Mouse (Mus musculus) skeletal muscle tissue, adult 2 months (tissue): ENCODE results near the gene Foxg1.

ENCODE experiments used
- DNase-seq: peaks from one replicate; pipeline ENCODE4 v3.0.0-alpha.2; 2012; ENCODE audit warnings: low read depth, low spot score

Gene Foxg1

DNA sequence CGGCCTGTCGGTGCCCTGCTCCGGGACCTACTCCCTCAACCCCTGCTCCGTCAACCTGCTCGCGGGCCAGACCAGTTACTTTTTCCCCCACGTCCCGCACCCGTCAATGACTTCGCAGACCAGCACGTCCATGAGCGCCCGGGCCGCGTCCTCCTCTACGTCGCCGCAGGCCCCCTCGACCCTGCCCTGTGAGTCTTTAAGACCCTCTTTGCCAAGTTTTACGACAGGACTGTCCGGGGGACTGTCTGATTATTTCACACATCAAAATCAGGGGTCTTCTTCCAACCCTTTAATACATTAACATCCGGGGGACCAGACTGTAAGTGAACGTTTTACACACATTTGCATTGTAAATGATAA lies 3.2 kb downstream of the Foxg1 start:
- DNase-seq = no peak

DNA sequence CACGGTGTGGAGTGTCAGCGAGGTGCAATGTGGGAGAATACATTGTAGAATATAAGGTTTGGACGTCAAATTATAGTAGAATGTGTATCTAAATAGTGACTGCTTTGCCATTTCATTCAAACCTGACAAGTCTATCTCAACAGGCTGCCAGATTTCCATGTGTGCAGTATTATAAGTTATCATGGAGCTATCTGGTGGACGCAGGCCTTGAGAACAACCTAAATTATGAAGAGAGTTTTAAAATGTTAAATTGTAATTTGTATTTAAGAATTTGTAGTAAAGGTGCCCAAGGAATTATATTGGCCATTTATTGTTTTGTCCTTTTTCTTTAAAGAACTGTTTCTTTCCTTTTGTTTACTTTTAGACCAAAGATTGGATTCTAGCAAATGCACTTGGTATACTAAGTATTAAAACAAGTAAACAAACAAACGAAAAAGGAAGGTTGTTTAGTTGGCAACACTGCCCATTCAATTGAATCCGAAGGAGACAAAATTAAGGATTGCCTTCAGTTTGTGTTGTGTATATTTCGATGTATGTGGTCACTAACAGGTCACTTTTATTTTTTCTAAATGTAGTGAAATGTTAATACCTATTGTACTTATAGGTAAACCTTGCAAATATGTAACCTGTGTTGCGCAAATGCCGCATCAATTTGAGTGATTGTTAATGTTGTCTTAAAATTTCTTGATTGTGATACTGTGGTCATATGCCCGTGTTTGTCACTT lies 3.8 kb downstream of the Foxg1 start:
- no peak for DNase-seq

DNA sequence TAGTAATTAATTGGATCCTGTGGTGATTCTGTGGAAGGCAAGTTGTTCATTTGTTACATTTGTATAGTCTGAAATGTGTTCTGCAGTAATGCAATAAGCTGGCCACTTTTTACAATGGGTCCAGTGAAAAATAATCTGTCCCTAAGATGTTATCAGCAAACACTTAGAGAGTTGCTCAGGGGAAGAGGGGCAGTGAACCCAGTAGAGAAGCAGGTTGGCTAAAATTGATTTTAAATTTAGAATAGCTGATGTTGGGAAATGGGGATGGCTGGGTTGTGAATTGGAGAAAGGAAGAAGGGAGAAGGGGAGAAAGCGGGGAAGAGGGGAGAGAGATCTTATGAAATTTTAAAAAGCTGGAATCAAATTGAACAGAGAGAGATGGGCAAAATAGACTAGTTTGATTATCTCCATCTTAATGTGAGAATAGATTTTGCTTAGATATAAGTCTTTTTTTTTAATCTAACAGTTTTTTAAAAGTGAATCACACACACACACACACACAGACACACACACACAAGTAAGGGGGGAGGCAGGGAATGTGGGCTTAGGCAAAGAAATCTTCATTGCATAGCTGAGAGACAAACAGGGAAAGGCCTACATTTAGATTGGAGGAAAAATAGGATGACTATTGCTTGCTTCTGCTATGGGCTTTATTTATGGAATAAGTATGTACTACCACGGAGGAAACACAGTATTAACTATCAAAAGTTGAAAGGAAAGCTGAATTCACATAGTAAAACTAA lies 5.6 kb downstream of the Foxg1 start:
- no peak for DNase-seq

DNA sequence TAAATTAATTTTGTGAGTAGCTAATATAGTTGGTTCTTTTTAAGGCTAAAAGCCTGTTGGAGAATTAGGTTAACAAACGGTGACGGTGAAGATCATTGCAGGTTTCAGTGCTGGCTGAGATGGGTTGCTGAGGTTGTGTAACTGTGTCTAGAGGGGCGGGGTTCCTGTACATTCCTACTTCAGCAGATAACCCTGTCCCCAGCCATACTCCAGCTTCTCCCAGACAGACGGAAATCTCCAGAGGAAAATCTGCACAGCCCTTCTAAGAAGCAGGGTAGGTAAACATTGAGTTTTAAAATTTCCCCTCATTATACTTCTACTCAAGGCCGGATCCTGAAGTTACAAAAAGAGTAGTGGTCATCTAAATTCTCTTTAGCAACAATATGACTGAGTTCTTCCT lies 7.2 kb downstream of the Foxg1 start:
- DNase-seq = no peak

DNA sequence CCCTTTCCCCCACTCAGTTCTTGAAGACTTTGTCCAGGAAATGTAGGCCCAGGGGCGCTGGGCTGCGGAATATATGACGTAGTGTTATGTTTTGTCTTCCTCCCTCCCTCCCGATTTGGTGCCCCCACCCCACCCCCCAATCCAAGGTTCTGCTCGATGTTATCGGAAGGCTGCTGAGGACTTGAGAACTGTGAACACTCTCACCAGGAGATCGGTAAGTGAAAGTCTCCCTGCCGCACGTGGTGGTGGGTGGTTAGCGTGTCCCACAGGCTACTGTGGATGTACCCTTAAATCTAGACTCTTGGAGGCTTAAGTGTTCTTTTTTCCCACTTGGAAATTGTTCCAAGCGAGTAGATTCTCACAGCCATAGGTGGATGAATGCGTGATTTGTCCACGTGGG lies 7.8 kb downstream of the Foxg1 start:
- DNase-seq = no peak

DNA sequence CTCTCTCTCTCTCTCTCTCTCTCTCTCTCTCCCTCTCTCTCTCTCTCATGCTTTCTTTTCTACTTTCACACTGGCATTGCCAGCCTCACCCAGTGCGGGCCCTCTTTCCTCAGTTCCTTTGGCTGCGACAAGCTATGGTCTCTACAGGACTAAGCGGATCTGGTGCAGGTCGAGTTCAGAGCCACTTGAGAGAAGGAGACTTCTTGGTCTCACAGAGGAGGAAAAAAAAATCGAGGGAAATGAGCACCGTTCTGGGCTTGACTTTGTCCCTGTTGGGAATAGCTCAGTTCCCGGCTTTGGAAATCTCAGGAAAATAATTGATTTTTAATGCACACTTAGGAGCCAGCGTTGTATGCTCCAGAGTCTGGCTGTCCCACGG lies 8.5 kb downstream of the Foxg1 start:
- DNase-seq = no peak

DNA sequence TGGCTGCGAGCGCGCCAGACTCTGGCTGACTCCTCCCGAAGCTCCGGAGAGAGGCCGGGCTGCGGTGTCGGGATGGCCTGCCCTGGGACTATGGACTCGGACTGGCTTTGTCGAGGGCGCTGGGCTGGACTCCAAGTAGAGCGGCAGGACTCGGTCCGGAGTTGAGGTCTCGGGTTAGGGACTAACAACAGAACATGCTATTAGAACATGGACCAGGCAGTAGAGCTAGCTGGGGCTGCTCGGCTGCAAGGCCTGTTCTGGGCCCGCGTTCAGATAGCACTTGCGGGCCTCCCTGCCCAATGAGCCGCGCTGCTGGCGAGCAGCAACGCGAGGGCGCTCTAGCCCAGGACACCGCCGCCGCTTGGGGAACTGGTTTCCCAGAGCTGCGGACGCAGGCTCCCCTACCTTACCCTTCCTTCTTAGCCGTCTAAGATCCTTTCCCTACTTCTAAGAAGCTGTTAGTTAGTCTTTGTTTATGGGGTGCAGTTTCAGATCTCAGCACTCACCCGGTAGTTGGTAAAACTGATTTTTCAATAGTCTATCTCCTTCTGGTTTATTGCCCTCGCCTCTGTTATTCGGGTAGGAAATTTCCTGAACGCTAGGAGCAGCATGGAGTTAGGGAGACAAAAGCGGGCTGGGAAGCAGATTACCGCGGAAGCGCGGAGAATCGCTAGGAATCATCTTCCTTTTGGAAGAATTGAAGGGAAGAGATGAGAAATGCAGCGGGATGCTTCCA lies 9.0 kb downstream of the Foxg1 start:
- DNase-seq = no peak

DNA sequence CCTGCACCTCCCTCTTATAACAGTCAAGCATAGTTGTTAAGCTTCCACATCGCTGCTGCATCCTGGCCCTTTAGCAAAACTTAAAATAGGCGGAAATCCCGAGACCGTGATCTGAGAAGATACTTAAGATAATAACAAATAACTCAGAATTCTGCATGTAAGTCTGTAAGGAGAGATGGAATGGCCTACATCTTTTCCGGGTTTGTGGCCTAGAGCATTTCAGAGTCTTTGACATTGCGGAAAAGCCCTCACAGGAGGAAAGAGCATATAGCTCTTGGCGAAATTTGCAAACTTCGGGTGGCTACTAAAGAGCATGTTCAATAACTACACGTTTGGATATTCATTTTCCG lies 9.6 kb downstream of the Foxg1 start:
- DNase-seq = no peak

DNA sequence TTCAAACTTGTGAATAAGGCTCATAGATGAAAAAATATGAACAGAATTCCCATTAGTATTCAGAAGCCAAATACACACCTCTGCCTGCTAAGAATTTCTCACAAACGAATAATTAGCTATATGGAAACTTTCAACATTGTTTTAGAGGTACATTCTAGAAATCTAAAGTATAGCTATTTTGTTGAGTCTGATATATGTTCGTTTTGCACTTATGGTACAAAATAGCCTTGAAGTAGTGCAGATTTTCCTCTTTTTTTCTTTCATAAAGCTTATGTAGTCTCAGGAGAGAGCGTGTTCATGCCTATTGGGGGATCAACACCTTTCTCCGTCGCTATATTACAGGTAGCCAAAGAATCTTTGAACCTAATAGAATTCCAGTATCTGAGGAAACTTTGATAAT lies 10.4 kb downstream of the Foxg1 start:
- no peak for DNase-seq

DNA sequence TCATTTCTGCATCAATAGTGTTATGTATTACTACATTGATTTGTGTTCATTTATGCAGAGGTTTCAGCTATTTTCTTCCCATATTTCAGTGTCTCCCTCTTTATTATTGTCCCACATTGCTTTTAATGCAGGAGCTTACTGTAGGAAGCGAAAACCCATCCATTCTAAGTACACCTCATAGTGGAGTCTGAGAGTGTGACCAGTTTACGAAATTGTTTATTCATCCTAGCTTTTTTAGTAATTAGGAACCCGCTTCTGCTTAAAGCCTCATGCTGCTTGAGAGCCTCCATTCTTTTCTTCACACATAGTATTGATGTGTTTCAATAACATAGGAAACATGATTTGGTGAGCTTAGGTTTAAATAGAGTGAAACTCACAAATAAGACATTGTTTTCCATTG lies 11.2 kb downstream of the Foxg1 start:
- no peak for DNase-seq

DNA sequence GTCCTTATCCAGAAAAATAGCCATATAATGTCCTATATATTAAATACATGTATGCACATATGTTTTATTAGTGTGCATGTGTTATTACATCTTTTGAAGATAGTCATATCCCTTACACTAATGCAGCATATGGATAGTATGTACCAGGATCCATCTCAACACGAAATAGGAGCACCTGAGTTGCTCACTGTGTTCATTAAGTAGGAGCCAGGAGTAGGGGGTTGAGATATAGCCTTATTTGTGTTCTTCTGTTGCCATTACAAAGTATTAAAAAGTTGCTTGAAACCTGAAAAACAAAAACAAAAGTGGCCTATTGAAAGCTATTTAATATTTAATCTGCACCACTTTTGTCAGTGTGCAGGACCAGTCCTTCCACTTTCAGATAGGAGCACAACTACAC lies 11.7 kb downstream of the Foxg1 start:
- DNase-seq = no peak

DNA sequence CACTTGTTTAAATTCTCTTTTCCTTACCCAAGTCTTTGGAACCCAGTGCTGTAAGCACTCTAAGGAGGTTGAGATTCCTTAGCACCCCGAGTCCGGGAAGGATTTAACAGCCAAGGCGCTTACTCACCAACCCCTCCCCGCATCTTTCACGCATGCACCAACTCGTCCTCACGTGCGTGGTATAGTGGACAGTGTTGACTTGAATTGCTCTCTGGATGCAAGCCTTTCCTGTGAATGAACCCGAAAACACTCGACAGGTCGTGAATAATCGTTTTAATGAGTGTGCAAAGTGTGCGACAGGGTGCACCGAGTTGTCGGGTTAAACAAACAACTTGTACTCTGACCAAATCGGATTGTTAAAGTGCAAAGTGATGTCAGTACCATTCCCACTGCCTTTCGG lies 12.4 kb downstream of the Foxg1 start:
- no peak for DNase-seq

DNA sequence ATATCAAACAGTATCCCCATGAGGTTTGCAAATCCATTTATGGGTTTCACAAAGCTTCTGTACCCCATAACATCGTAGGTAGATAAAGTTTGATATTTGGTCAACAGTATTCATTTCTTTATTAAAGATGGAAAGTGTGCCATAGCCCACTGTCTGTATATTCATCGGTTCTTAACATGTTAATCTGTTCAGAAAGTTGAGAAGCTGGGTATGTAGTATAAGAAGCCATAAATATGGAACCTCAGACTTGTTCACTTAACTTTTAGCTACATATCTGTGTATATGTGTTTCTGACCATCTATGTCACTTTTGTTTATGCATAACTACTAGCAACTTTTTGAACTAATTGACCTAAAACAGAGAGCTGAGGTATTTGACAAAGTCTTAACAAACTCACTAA lies 13.5 kb downstream of the Foxg1 start:
- DNase-seq = no peak

DNA sequence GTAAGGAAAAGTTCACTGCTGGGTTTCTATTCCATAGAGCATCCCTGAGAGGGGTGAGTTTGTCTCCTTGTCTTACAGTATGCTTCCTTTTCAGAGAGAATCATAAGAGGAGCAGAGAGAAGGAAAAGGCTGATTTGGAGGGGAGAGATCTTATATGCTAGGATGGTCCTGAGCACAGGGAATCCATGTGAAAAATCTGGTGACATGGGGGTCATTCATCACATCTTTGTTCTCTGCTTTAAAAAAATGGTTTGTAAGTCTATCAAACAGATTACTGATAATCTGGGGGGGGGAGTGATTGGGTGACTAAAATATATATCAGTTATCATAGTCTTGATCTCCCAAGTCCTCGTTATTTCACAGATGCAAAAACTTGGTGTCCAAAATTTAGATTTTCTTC lies 14.3 kb downstream of the Foxg1 start:
- DNase-seq = no peak

DNA sequence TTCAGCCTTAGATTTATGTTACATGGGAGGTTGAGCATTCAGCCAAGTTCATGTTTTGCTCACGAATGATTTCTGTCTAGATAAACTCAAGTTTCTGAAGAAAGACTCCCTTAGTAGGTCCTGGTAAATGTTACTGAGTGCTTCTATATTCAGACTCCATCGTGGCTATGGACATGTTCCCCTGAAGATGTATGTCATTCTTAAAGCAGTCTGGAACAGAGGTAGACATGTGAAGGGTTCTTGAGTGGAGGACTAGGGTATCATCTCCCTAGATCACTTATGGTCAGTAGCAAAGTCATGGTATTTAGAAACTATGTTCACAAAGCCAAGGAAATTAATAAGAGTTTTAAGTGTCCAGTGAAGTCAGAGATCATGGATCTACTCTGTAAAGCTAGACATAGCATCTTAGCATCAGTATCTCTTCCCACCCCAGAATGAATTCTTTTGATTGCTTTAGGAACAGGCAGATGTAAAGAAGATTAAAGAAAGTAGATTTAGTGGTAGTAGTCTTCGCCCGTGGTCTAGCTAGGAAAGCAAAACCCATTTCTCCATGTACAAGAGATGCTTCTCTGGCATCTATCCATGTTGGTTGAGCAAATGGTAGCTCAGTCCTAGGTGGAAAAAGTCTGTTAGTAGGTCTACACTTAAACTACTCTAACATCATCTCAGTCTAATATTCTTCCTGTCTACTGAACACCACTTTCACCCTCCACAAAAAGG lies 15.1 kb downstream of the Foxg1 start:
- DNase-seq = no peak

DNA sequence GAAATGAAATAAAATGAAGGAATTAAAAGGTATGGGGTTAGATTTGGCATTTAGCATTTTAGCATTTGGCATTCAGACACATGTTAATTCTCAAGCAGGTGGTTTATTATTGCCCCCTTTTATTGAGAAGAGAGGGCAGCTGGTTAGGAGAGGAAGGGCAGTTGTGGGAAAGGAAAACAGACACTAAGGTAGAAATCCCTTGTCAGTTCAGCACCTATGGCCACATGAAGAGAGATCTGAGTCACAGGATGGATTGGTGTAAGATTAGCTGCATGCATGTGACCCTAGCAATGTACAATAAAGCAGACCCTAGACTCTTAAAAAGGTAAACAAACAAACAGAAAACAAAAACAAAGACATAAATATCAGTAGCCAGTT lies 15.7 kb downstream of the Foxg1 start:
- DNase-seq = no peak

DNA sequence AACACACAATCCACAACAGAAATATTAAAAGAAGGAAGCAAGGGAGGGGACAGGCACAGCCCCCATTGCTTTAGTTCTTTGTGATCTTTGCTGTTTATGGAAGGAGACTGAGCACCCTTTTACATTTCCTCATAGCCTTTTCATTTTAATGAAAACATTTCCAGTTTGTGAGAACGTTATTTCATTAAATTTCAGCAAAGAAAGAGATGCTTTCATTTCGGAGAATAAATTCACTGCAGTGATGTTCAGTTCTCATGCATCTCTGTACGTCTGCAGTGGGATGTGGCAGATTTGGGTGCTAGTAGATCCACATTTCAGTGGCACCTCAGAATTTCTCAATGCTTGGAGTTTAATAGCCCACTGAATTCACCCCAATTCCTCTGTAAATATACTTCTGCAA lies 16.2 kb downstream of the Foxg1 start:
- no peak for DNase-seq

DNA sequence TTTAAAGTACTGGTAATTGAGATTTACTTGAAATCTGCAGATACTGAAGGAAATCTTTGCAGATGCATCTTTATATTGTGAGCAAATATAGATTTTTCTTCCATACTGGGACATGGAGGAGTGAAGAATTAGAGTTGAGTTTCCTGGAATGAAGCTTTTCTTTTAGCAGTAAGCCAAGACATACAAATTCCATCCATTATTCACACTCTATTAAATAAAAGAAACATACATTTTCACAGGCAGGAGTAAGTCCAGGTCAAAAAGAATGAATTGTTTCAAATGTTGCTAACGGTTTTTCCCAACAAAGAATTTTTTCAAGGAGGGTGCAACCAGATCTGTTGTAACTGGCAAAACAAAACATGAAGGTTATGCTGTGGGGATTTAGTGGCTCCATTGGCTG lies 17.2 kb downstream of the Foxg1 start:
- DNase-seq = no peak

DNA sequence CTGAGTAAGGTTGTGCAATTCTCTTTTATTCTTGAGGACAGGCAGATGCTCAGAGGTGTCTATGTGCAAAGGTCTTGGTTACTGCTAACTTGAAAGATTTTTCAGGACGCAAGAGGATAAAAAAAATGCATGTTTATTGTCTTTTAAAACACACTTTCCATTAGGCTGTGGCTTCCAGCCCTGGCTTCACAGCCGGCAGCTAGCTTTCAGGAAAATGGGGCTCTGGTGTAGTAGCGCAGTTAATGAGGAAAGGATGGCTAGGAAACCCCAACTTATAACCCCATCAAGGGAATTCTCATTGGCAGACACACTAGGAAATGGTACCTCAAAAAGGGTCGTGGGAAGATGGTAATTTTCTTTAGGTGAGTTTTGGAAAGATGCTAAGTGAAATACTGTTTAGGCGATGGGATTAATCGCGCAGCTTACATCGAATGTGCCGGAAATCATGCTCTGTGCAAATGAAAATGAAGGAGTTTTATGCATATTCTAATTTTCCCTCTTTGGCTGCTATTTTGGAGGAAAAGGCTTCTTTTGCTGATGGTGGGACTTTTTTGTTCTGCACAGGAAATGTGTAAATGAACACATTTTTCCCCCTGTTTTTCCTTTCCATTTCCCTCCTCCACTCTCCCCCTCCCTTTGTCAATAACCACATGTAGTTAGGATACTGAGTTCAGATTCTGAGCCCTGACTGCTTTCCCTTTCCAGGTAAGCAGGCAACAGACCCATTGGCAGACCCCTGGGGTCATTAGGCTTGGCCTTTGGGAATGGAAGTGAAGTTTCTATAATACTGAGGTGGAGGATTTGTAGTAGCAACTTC lies 17.8 kb downstream of the Foxg1 start:
- no peak for DNase-seq

DNA sequence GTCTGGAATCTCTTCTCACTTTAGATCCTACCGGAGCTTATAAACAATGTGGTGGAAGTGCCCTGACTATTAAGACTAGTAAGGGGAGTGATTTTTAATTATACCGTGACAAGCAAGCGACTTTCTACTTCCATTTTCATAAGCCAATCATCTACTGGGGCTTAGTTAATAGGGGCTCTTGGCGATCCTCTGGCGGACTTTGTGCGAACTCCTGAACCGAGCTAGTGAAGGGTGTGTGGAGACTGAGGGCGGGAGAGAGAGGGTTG lies 18.3 kb downstream of the Foxg1 start:
- no peak for DNase-seq

DNA sequence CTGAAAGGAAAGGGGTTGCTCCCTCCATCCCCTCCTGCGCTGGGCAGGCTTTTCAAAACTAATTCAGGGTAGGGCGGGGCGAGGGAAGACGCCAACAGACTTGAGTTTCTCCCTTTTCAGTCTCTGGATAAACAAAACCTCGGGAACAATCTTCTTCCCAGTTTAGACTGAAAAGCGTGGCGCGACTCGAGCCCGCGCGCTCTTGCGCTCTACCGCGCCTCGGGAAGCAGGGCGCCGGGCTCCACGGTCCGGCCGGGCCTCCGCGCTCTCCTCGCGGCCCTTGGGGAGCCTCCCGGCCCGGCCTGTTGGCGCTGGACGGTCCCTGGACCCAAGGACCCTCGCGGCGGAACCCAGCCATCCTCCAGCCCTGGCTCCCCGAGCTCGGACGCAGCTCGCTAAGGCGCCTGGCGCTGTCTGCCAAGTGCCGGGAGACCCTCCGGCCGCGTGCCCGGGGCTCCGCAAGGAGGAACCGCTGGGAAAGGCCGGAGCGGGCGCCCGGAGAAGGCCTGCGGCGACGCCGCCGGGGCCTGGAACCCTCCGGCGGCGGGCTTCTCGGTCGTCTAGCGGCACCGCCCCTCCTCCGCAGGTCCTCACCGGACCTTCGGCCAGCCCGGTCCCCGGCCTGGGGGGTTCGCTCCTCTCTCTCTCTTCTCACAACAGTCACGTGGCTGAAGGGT lies 18.8 kb downstream of the Foxg1 start:
- DNase-seq = no peak

DNA sequence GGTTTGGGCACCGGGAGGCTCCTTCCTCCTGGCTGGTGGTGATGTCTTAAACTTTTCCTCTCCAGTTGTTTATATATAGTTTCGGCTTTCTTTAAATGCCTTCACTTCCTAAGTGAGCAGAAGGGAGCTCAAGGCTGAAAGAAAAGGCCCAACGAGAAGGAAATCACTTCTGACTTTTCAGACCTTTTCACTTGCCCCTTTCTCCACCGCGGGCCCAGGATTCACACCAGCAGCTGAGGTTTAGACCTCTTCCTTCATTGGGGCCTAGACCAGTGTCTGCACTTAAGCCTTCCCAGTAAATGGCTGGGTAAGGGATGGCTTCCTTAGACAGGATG lies 19.3 kb downstream of the Foxg1 start:
- no peak for DNase-seq
